Mouse (Mus musculus) forebrain, embryonic 11.5 days (tissue): ENCODE results near the gene Epo. TPM values are rescaled to one million over a fixed set of nuclear protein-coding genes. Genes with fewer than 3 reads are reported as not detected.

Experiments
- ATAC-seq: fragments of 200-750 bp; cut with Nextera tagmentation; replicated peaks from 2 replicates; pipeline ENCODE4 v1.8.0; 2017; ENCODE audit warnings: moderate TSS enrichment; ENCODE audit not compliant: low FRiP score
- DNase-seq: peaks from one replicate; pipeline ENCODE4 v3.0.0-alpha.2; 2017; ENCODE audit warnings: low spot score
- H3K27ac ChIP-seq: fragments of 300-500 bp; sonication (generic); 2 replicates; pipeline ENCODE4 v1.5.1; 2014; ENCODE audit warnings: low read depth, low read length
- H3K27me3 ChIP-seq: fragments of 300-500 bp; sonication (generic); 2 replicates; pipeline ENCODE4 v1.6.1; 2014; ENCODE audit warnings: mild to moderate bottlenecking, low read length, mixed read lengths; ENCODE audit not compliant: control insufficient read depth, insufficient read depth
- H3K36me3 ChIP-seq: fragments of 300-500 bp; sonication (generic); 2 replicates; pipeline ENCODE4 v1.6.1; 2014; ENCODE audit warnings: mild to moderate bottlenecking, low read length, moderate library complexity, mixed read lengths; ENCODE audit not compliant: control insufficient read depth, insufficient read depth
- H3K4me1 ChIP-seq: fragments of 300-500 bp; sonication (generic); replicated peaks from 2 replicates; pipeline ENCODE4 v1.6.1; 2014; ENCODE audit warnings: low read length, mixed read lengths; ENCODE audit not compliant: control insufficient read depth, insufficient read depth
- H3K4me2 ChIP-seq: fragments of 300-500 bp; sonication (generic); 2 replicates; pipeline ENCODE4 v1.6.1; 2014; ENCODE audit warnings: low read depth, mild to moderate bottlenecking, low read length, moderate library complexity, mixed read lengths; ENCODE audit not compliant: severe bottlenecking
- H3K4me3 ChIP-seq: fragments of 300-500 bp; sonication (generic); 2 replicates; pipeline ENCODE4 v1.5.1; 2014; ENCODE audit warnings: low read depth, low read length
- H3K9ac ChIP-seq: fragments of 300-500 bp; sonication (generic); 2 replicates; pipeline ENCODE4 v1.6.1; 2014; ENCODE audit warnings: low read length
- H3K9me3 ChIP-seq: fragments of 300-500 bp; sonication (generic); 2 replicates; pipeline ENCODE4 v1.6.1; 2016; ENCODE audit warnings: low read length, mixed read lengths; ENCODE audit not compliant: control insufficient read depth
- WGBS: fragments of 180-500 bp; shearing (Covaris S2); extraction: QIAGEN DNeasy Blood & Tissue Kit; methylation state at CpG from one replicate; pipeline ENCODE4 v1.1.7; 2014; 5-methylcytosine and 5-hydroxymethylcytosine counted together
- polyA plus RNA-seq: library from polyadenylated mRNA; unstranded; fragments of >200 nt; fragmentation: Nextera tagmentation; extraction: Ambion mirVana; gene quantifications from 2 replicates; pipeline ENCODE4 v1.2.1, GENCODE M21; 2014

Gene Epo
- polyA plus RNA-seq, 1 experiment from 2014 or later = 0.84 TPM

GRCm38 (mm10) chr5:137534762-137535161 lies 1.7 kb upstream of the Epo start:
- Histone ChIP-seq H3K27ac (no peak overlapping the region), H3K4me2 (no peak overlapping the region), H3K4me1 (0 out of 2 replicates have a peak, but pooled peaks cover 7% of the 10 kb centered on the region), H3K4me3 (no peak overlapping the region), H3K9ac (no peak overlapping the region), H3K36me3 (no peaks in the 10 kb centered on the region), H3K27me3 (no peaks in the 10 kb centered on the region), H3K9me3 (no peaks in the 10 kb centered on the region)
- WGBS = 96% methylated on average over 3 of the region's 3 CpGs
- no peak for ATAC-seq
- DNase-seq = peak; percentile 40

GRCm38 (mm10) chr5:137532808-137533116 lies 280 bp downstream of the Epo start:
- WGBS = 1% methylated on average over 11 of the region's 12 CpGs
- Histone ChIP-seq H3K9ac (peak overlapping the region; percentile 97), H3K4me3 (peak overlapping the region; percentile 82), H3K27ac (peak overlapping the region; percentile 95), H3K4me1 (0 out of 2 replicates have a peak, but pooled peaks cover 7% of the 10 kb centered on the region), H3K36me3 (peaks cover 10% of the 10 kb centered on the region; the same call in 1 of the 2 replicates), H3K9me3 (no peaks in the 10 kb centered on the region), H3K27me3 (no peaks in the 10 kb centered on the region), H3K4me2 (peak overlapping the region; percentile 98)
- DNase-seq (no peak), ATAC-seq (no peak; the same call in 1 of the 2 replicates)

- Histone ChIP-seq H3K9me3 (no peaks in the 10 kb centered on the region), H3K9ac (peak overlapping the region; percentile 97), H3K36me3 (peaks cover 10% of the 10 kb centered on the region; the same call in 1 of the 2 replicates), H3K27me3 (no peaks in the 10 kb centered on the region), H3K4me2 (peak overlapping the region; percentile 98), H3K4me1 (0 out of 2 replicates have a peak, but pooled peaks cover 7% of the 10 kb centered on the region), H3K27ac (peak overlapping the region; percentile 95), H3K4me3 (peak overlapping the region; percentile 82)
- DNase-seq (peak; percentile 67), ATAC-seq (no peak)
- WGBS = under 1% methylated on average over 19 of the region's 19 CpGs
These were observed 773 bp downstream of the Epo start for GRCm38 (mm10) chr5:137532131-137532807.

- 1% methylated on average over 51 of the region's 51 CpGs for WGBS
- Histone ChIP-seq H3K36me3 (peaks cover 10% of the 10 kb centered on the region; the same call in 1 of the 2 replicates), H3K9me3 (no peaks in the 10 kb centered on the region), H3K4me3 (peak overlapping the region; percentile 82), H3K4me1 (peaks cover 7% of the 10 kb centered on the region; the same call in 1 of the 2 replicates), H3K9ac (peak overlapping the region; percentile 97), H3K27ac (peak overlapping the region; percentile 95), H3K4me2 (peak overlapping the region; percentile 98), H3K27me3 (no peaks in the 10 kb centered on the region)
- ATAC-seq (peak; percentile 34), DNase-seq (peak; percentile 93)
These were observed 1.5 kb downstream of the Epo start for GRCm38 (mm10) chr5:137531414-137532130.

- H3K4me2 ChIP-seq = peak overlapping the region; percentile 98
- H3K9me3 ChIP-seq = no peaks in the 10 kb centered on the region
- peak overlapping the region; percentile 82 for H3K4me3 ChIP-seq
- no peaks in the 10 kb centered on the region for H3K27me3 ChIP-seq
- 1% methylated on average over 40 of the region's 46 CpGs for WGBS
- ATAC-seq (peak; percentile 65), DNase-seq (peak; percentile 82)
- H3K9ac ChIP-seq = peak overlapping the region; percentile 97
- H3K36me3 ChIP-seq = peaks cover 10% of the 10 kb centered on the region; the same call in 1 of the 2 replicates
- H3K27ac ChIP-seq = peak overlapping the region; percentile 95
- H3K4me1 ChIP-seq = peaks cover 12% of the 10 kb centered on the region
These were observed 2.2 kb downstream of the Epo start for GRCm38 (mm10) chr5:137530588-137531413.

- Histone ChIP-seq H3K4me1 (peaks cover 12% of the 10 kb centered on the region), H3K4me2 (peak overlapping the region; percentile 98), H3K27ac (peak overlapping the region; percentile 95; the same call in 1 of the 2 replicates), H3K27me3 (no peaks in the 10 kb centered on the region), H3K9me3 (no peaks in the 10 kb centered on the region), H3K36me3 (peaks cover 10% of the 10 kb centered on the region; the same call in 1 of the 2 replicates), H3K4me3 (peak overlapping the region; percentile 82), H3K9ac (peak overlapping the region; percentile 97)
- no peak for ATAC-seq
- 77% methylated on average over 8 of the region's 8 CpGs for WGBS
- DNase-seq = peak; percentile 52
These were observed 3.0 kb downstream of the Epo start for GRCm38 (mm10) chr5:137530075-137530474.

GRCm38 (mm10) chr5:137529221-137529995 lies 3.6 kb downstream of the Epo start:
- DNase-seq = peak; percentile 59

More at GRCm38 (mm10) chr5:137529221-137529995, 3.6 kb downstream of the Epo start:
- no peak overlapping the region for H3K4me3 ChIP-seq
- no peaks in the 10 kb centered on the region for H3K27me3 ChIP-seq
- peaks cover 12% of the 10 kb centered on the region for H3K4me1 ChIP-seq
- ATAC-seq = no peak
- peaks cover 15% of the 10 kb centered on the region; the same call in 1 of the 2 replicates for H3K36me3 ChIP-seq
- H3K9ac ChIP-seq = no peak overlapping the region
- WGBS = 79% methylated on average over 15 of the region's 15 CpGs
- no peak overlapping the region for H3K27ac ChIP-seq
- H3K4me2 ChIP-seq = peak overlapping the region; percentile 98
- no peaks in the 10 kb centered on the region for H3K9me3 ChIP-seq
